Mouse (Mus musculus) large intestine, adult 2 months (tissue): ENCODE results near the gene Rap2b. TPM values are rescaled to one million over a fixed set of nuclear protein-coding genes. Genes with fewer than 3 reads are reported as not detected.

ENCODE experiments used
- DNase-seq: peaks from one replicate; pipeline ENCODE4 v3.0.0-alpha.2; 2012; ENCODE audit warnings: low read depth, low spot score
- WGBS: fragments of 180-500 bp; shearing (Covaris S2); methylation state at CpG from one replicate; pipeline ENCODE4 v1.1.7; 2018; 5-methylcytosine and 5-hydroxymethylcytosine counted together
- polyA plus RNA-seq: library from polyadenylated mRNA; depleted of rRNA; stranded (reverse); fragments of >200 nt; gene quantifications from 2 replicates; pipeline ENCODE4 v1.2.3, GENCODE M21; 2012; rRNA removed

Rap2b gene
- polyA plus RNA-seq, 1 experiment, result 2.1 TPM

DNA sequence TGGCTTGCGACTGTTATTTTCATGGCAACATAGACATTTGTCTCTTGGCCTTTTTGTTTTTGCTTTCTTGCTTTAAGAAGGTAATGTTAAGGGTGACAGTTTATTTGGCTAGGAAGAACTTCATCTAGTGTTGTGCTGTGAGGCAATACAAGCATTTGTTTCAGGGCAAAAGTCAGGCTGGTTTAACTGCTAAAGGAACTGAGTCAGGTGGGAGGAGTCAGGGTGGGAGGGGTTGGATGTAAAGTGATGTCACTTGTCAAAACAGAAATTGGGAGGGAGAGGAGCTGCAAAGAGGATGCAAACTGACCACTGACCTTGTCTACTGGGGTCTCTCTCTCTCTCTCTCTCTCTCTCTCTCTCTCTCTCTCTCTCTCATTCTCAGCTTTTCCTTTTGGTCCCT lies 7.0 kb downstream of the Rap2b start:
- DNase-seq, result no peak
- 83% methylated on average over 1 of the region's 1 CpGs for WGBS

DNA sequence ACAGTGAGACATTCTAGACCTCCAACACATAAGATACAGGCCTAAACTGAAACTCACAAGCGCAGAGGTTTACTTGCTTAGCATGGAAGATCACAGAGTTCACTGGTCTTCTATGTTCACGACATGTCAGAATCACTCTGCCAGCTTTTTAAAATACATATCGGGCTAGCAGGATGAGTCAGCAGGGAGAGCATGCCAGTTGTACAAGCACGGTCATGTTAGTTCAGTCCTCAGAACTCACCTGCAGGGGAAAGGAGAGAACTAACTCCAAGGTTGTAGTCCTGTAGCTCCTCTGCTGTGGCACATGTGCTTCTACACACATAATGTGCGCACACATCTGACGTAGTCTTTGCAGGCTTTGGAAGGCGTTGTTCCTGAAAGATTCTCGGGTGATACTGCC lies 14.6 kb downstream of the Rap2b start:
- DNase-seq, result no peak
- WGBS, result 91% methylated on average over 8 of the region's 8 CpGs

DNA sequence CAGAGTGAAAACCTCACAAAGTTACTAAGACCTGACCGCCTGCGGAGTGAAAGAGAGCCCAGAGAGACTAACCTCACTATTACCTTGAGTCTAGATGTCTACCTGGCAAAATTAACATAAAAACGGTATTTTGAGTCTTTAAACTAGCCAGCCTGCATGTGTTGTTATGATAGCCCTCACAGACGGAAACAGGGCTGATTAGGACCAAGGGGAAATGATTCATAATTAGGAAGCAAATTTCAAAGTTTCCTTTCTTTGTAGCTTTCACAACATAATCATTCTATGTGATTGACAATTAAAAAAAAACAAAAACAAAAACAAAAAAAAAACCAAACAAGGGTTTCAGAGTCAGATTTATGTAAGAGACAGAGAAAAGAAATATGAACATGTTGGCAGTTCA lies 24.9 kb downstream of the Rap2b start:
- WGBS, result 70% methylated on average over 4 of the region's 4 CpGs

DNA sequence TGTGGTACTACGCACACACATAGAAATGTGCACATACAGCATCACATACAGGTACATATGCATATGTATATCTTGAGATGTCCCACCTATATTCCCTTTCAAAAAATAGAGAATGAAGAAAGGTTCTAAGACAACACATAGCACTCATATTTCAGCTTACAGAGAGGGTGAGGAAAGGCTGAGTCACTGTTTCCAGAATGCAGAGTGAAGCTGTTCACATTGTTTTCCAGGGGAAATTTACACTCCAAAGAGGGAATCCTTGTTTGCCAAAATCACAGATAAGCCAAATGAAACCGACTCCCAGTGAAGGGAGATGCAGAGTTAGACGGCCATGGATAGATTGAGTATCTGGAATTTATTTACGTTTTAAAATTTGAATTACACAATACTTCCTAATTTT lies 30.1 kb downstream of the Rap2b start:
- DNase-seq, result no peak
- WGBS, result 59% methylated on average over 4 of the region's 4 CpGs

More for the DNA sequence above, 24.9 kb downstream of the Rap2b start:
- no peak for DNase-seq

DNA sequence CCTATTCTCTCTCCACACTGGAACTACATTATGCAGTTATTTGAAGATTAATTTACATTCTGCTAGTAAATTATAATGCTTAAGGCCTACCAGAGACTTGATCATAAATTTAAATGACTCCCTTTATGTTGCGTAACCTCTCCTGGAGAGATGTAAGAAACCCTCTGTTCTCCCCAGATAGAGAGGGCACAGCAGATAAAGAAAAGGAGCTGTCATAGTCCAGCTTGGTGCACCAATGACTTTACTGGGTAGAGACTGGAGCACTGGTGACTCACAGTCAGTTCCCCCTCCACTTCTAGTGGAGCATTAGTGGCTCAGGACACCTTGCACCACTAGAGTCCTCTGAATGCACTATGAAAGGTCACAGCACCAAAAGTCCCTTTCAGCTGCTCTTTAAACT lies 31.4 kb downstream of the Rap2b start:
- no peak for DNase-seq
- 77% methylated on average over 1 of the region's 1 CpGs for WGBS

DNA sequence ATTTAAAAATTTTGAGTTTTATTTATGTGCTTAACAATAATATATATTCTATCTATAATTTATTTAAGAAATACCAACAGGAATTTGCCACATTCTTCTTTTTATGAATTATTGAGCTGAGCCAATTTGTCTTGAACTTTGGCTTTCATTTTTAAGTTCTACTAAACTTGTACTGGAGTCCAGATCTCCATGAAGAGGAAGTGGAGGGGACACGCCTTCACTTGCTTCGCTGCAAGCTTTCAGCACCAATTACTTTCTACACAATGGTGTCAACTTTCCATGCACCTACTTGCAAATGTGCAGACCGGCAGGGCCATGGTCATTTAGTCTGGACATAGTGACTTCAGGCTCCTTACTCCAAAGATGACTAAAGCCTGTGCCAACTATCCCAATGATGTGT lies 32.1 kb downstream of the Rap2b start:
- WGBS, result 59% methylated on average over 3 of the region's 3 CpGs
- DNase-seq, result no peak

DNA sequence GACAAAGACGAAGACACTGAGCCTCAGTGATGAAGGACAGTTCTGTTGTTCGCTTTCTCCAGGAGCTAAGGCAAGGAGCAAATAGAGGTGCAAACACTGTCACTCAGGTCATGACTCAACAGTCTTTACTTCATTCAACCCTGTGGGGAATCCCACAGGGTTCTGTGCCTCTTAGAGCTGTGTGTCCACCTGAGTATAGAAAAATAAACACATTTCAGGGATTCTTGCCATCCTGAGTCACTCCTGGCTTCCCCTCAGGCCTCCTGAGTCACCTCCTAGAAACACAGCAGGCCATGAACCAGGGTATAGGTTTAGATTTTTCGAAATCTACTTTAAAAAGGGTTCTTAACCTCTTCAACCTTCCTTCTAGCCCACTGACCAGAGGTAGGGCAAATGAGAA lies 33.9 kb downstream of the Rap2b start:
- WGBS, result 76% methylated on average over 3 of the region's 3 CpGs
- no peak for DNase-seq

DNA sequence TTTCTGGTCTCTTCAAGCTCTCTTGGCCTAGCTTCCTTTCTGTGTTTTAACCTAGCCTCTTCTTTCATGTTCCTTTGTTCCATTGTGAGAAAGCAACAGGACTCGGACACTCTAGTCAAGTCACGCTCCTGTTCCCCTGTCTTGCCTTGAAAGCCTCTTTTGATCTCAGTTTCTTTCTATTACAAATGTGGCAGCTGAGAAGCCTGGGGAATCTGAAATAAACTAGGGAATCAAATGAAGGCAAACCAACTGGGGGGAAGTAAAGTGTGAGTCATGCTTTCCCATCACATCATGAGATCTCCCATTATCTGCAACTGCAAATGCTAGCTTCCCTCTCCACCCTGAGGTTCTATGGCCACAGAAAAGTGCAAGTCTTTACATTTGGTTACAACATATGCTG lies 35.3 kb downstream of the Rap2b start:
- 88% methylated on average over 2 of the region's 2 CpGs for WGBS

DNA sequence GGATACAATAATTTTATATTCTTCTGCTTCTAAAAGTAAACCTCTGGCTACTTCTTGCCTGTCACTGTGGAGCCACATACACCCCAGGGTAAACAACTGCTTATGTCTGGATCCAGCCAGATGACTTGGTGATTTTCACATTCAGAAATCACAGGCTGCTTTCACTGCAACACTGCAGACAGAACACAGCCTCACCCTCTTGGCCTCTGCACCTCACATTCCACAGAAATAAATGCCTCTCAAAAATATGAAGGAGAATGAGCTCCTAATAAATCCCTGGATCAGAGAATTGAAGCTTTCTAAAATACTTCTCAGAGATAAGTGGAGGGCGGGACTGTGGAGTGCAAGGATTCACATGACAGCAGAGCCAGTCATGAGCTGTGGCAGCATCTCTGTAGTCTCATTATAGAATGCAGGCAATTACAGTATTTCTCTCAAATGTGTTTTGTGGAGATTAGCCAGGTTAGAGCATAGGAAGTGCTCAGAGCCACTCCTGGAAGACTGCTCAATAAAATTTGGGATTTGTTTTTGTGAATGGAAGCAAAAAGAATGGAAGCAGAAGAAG lies 39.5 kb downstream of the Rap2b start:
- no peak for DNase-seq
- 42% methylated on average over 1 of the region's 1 CpGs for WGBS

More for the DNA sequence above, 35.3 kb downstream of the Rap2b start:
- DNase-seq, result no peak

DNA sequence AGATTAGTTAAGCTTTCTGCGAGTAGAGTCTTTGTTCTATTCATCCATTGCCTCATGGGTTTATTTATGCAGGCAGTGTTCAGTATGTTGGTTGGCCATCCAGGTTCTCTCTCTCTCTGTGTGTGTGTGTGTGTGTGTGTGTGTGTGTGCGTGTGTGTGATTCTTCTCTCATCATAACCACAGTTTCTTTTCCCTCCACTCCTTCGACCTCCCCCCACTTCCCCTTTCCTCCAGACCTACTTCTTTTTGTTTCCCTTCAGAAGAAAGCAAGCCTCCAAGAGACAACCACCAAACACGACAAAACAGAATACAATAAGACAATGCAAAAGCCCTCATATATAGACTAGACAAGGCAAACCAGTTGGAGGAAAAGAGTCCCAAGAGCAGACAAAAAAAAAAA lies 45.5 kb downstream of the Rap2b start:
- no peak for DNase-seq
- 78% methylated on average over 4 of the region's 4 CpGs for WGBS

DNA sequence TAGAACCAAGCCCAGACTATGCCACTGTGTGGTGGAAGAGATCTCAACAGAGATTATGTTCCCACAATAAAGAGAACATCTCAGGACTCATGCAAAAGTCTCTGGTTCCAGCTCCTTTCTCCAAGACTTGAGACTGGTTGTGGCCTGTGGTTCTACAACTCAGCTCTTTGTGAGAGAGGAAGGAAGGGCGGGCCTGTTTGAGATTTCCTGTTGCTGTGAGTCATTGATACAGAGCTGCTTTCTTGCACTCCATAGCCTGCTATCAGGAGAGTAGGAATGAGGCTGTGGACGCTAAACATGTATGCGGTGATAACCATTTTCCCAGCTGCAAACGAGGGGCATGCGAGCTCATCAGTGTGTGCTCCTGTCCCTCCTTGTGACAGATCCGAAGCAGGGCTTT lies 48.2 kb downstream of the Rap2b start:
- 67% methylated on average over 6 of the region's 6 CpGs for WGBS
- no peak for DNase-seq

DNA sequence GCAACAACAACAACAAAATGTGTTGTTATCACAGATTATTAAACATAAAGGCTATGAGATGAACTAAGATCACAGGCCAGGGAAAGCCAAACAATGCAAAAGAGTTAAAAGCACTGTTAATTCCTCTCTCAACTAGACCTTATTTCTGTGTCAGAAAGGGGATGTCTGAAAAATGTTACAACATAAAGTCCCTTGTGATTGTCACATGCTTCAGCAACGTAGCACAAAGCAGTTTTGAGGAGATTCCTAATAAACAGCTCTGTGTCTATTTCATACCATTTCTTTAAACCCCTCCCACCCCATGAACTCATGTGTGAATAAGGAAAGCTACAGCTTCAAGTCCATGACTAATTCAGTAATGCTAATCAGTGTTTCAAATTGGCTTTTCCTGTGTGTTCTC lies 54.4 kb downstream of the Rap2b start:
- WGBS, result 74% methylated on average over 1 of the region's 1 CpGs
- DNase-seq, result no peak

Other genes with a start within 250 kb of the Rap2b start
- gene B430305J03Rik, start 4.3 kb downstream of the Rap2b start, polyA plus RNA-seq, result 0.06 and 0.10 TPM in 2 replicates